Mouse (Mus musculus): ENCODE results near the gene Bsn. TPM values are rescaled to one million over a fixed set of nuclear protein-coding genes. Genes with fewer than 3 reads are reported as not detected.

Gene Bsn
- polyA plus RNA-seq, 1 experiment, result 0.56 TPM

GRCm38 (mm10) chr9:108063361-108063760 is 126.8 kb downstream of the Bsn start:
- TF ChIP-seq TCF12 (IDR thresholded peaks at IDR 0.05; ENCODE audit: insufficient read depth, poor library complexity, severe bottlenecking), result no peak
- no peak for TF ChIP-seq POLR2AphosphoS2 (IDR thresholded peaks at IDR 0.05; ENCODE audit: insufficient read length, low read depth)
- H3K27me3 ChIP-seq (ENCODE audit: control insufficient read depth, insufficient read depth, insufficient read length), result no peaks in the 10 kb centered on the region
- H3K36me3 ChIP-seq (ENCODE audit: control insufficient read depth, insufficient read depth), result peaks cover 10% of the 10 kb centered on the region
- H3ac ChIP-seq (ENCODE audit: control insufficient read depth, insufficient read length), result no peak overlapping the region
- no peak overlapping the region for H3K4me2 ChIP-seq (ENCODE audit: low read depth)
- no peak overlapping the region for H3K4me3 ChIP-seq
- H3K79me2 ChIP-seq (ENCODE audit: control insufficient read depth, insufficient read depth), result no peaks in the 10 kb centered on the region

GRCm38 (mm10) chr9:108062142-108062541 is 128.0 kb downstream of the Bsn start:
- H3K36me3 ChIP-seq (ENCODE audit: control insufficient read depth, insufficient read depth), result peaks cover 16% of the 10 kb centered on the region
- H3ac ChIP-seq (ENCODE audit: control insufficient read depth, insufficient read length), result no peak overlapping the region
- TF ChIP-seq MAX (IDR thresholded peaks at IDR 0.05; ENCODE audit: low read depth), result no peak
- no peak for TF ChIP-seq CEBPB (IDR thresholded peaks at IDR 0.05; ENCODE audit: insufficient read depth, poor library complexity, severe bottlenecking)
- no peak for TF ChIP-seq POLR2AphosphoS2 (IDR thresholded peaks at IDR 0.05; ENCODE audit: insufficient read length, low read depth)
- TF ChIP-seq SRF (IDR thresholded peaks at IDR 0.05; ENCODE audit: control insufficient read depth, insufficient read length, low read depth), result no peak
- TF ChIP-seq E2F4 (IDR thresholded peaks at IDR 0.05; ENCODE audit: insufficient read depth), result no peak
- TF ChIP-seq MYOG (IDR thresholded peaks at IDR 0.05; ENCODE audit: control insufficient read depth in 1 of 3, insufficient read depth in 1 of 3, insufficient read length in 2 of 3, low read depth in 2 of 3), result no peak
- TF ChIP-seq POLR2A (IDR thresholded peaks at IDR 0.05; ENCODE audit: insufficient read length, low read depth), result no peak
- no peak for TF ChIP-seq TCF12 (IDR thresholded peaks at IDR 0.05; ENCODE audit: insufficient read depth, poor library complexity, severe bottlenecking)
- no peak for TF ChIP-seq TCF3 (IDR thresholded peaks at IDR 0.05; ENCODE audit: insufficient read length, low read depth)
- TF ChIP-seq USF1 (IDR thresholded peaks at IDR 0.05; ENCODE audit: low read depth), result no peak
- no peak for TF ChIP-seq REST (IDR thresholded peaks at IDR 0.05; ENCODE audit: insufficient read depth, insufficient read length)
- no peak for TF ChIP-seq MYOD1 (IDR thresholded peaks at IDR 0.05; ENCODE audit: control insufficient read depth in 1 of 3, insufficient read length in 2 of 3, low read depth in 2 of 3)
- no peaks in the 10 kb centered on the region for H3K27me3 ChIP-seq (ENCODE audit: control insufficient read depth, insufficient read depth, insufficient read length)
- no peak overlapping the region for H3K4me2 ChIP-seq (ENCODE audit: low read depth)
- no peak overlapping the region for H3K4me3 ChIP-seq
- no peaks in the 10 kb centered on the region for H3K79me2 ChIP-seq (ENCODE audit: control insufficient read depth, insufficient read depth)

- no peaks in the 10 kb centered on the region for H3K79me2 ChIP-seq (ENCODE audit: control insufficient read depth, insufficient read depth)
- no peak overlapping the region for H3ac ChIP-seq (ENCODE audit: control insufficient read depth, insufficient read length)
- no peak overlapping the region for H3K4me2 ChIP-seq (ENCODE audit: low read depth)
- no peaks in the 10 kb centered on the region for H3K27me3 ChIP-seq (ENCODE audit: control insufficient read depth, insufficient read depth, insufficient read length)
- H3K36me3 ChIP-seq (ENCODE audit: control insufficient read depth, insufficient read depth), result peaks cover 18% of the 10 kb centered on the region
- no peak overlapping the region for H3K4me3 ChIP-seq
- TF ChIP-seq POLR2A (IDR thresholded peaks at IDR 0.05; ENCODE audit: insufficient read length, low read depth), result no peak
Measured at GRCm38 (mm10) chr9:108058291-108058690, 131.9 kb downstream of the Bsn start.

GRCm38 (mm10) chr9:108057262-108057562 is 133.0 kb downstream of the Bsn start:
- Histone ChIP-seq H3K79me2 (ENCODE audit: control insufficient read depth, insufficient read depth) (no peaks in the 10 kb centered on the region), H3K36me3 (ENCODE audit: control insufficient read depth, insufficient read depth) (peaks cover 18% of the 10 kb centered on the region), H3K27me3 (ENCODE audit: control insufficient read depth, insufficient read depth, insufficient read length) (no peaks in the 10 kb centered on the region), H3ac (ENCODE audit: control insufficient read depth, insufficient read length) (no peak overlapping the region), H3K4me3 (no peak overlapping the region), H3K4me2 (ENCODE audit: low read depth) (no peak overlapping the region)
- TF ChIP-seq MYOG (IDR thresholded peaks at IDR 0.05; ENCODE audit: control insufficient read depth in 1 of 3, insufficient read depth in 1 of 3, insufficient read length in 2 of 3, low read depth in 2 of 3) (no peak), E2F4 (IDR thresholded peaks at IDR 0.05; ENCODE audit: insufficient read depth) (no peak), SRF (IDR thresholded peaks at IDR 0.05; ENCODE audit: control insufficient read depth, insufficient read length, low read depth) (no peak), CEBPB (IDR thresholded peaks at IDR 0.05; ENCODE audit: insufficient read depth, poor library complexity, severe bottlenecking) (no peak), POLR2AphosphoS2 (IDR thresholded peaks at IDR 0.05; ENCODE audit: insufficient read length, low read depth) (peak; percentile 14)

GRCm38 (mm10) chr9:108056361-108057261 is 133.6 kb downstream of the Bsn start:
- Histone ChIP-seq H3K36me3 (ENCODE audit: control insufficient read depth, insufficient read depth) (peaks cover 18% of the 10 kb centered on the region), H3K79me2 (ENCODE audit: control insufficient read depth, insufficient read depth) (no peaks in the 10 kb centered on the region), H3ac (ENCODE audit: control insufficient read depth, insufficient read length) (no peak overlapping the region), H3K27me3 (ENCODE audit: control insufficient read depth, insufficient read depth, insufficient read length) (no peaks in the 10 kb centered on the region), H3K4me3 (no peak overlapping the region), H3K4me2 (ENCODE audit: low read depth) (no peak overlapping the region)
- TF ChIP-seq USF1 (IDR thresholded peaks at IDR 0.05; ENCODE audit: low read depth), result no peak
- TF ChIP-seq POLR2AphosphoS2 (IDR thresholded peaks at IDR 0.05; ENCODE audit: insufficient read length, low read depth), result no peak
- TF ChIP-seq REST (IDR thresholded peaks at IDR 0.05; ENCODE audit: insufficient read depth, insufficient read length), result no peak
- TF ChIP-seq E2F4 (IDR thresholded peaks at IDR 0.05; ENCODE audit: insufficient read depth), result no peak
- TF ChIP-seq TCF12 (IDR thresholded peaks at IDR 0.05; ENCODE audit: insufficient read depth, poor library complexity, severe bottlenecking), result no peak
- TF ChIP-seq POLR2A (IDR thresholded peaks at IDR 0.05; ENCODE audit: insufficient read length, low read depth), result no peak
- TF ChIP-seq SRF (IDR thresholded peaks at IDR 0.05; ENCODE audit: control insufficient read depth, insufficient read length, low read depth), result no peak
- TF ChIP-seq MAX (IDR thresholded peaks at IDR 0.05; ENCODE audit: low read depth), result no peak
- TF ChIP-seq CEBPB (IDR thresholded peaks at IDR 0.05; ENCODE audit: insufficient read depth, poor library complexity, severe bottlenecking), result no peak
- no peak for TF ChIP-seq MYOG (IDR thresholded peaks at IDR 0.05; ENCODE audit: control insufficient read depth in 1 of 3, insufficient read depth in 1 of 3, insufficient read length in 2 of 3, low read depth in 2 of 3)
- no peak for TF ChIP-seq TCF3 (IDR thresholded peaks at IDR 0.05; ENCODE audit: insufficient read length, low read depth)
- no peak for TF ChIP-seq MYOD1 (IDR thresholded peaks at IDR 0.05; ENCODE audit: control insufficient read depth in 1 of 3, insufficient read length in 2 of 3, low read depth in 2 of 3)
